ENCODE assay signal across 11 mouse cellular contexts in the genomic region with DNA sequence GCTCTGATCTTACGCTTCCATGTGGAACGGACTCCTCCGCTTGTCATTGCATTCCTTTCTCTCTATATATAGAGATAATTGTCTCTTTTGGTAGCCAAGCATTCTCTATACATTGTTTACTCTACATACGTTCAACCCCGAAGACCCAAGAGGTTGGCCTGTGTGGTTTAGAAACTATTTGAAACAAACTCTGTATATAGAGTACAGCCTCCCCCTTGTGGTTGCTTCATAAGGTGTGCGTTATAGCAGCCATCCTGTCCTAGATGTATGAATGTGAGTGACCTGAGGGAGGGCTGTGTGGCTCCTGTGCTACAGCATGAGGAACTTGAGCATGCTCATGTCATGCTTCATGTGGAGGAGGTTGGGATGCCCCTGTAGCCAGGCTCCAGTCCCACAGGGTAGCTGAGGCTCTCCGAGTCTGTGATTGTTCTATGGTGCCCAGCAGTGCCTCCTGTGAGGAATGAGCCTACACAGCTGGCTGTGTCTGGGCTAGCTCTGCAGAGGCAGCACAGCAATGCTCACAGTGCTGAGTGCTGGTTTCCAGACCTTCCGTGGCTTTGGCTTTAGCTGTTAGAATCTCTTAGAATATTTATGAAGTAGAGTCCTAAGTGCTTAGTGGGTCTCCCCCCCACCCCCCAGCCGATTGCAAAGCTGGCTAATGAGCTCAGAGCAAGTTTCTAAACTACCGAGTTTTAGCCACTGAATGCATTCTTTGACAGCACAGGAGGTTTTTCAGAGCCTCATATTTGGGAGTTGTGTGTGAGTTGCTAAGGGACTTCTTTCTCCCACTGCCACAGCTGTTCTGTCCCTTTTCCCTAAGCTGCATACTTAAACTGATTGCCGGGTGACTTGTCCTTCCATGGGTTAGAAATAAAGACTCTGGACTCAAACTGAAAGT.
DNase-seq lines count a peak whose midpoint lies in the region; ATAC-seq and TF ChIP-seq lines count a peak whose summit lies in the region.
"Had no signal": no experiment of that assay in that cellular context is flagged by ENCODE, and none has a peak within 500 bp of the region (broad histone marks: within the 10 kb centered on the region; RNA-seq: fewer than 3 reads in every experiment).

No protein-coding gene starts in this region.

- no peak for DNase-seq in embryonic facial prominence, embryonic 10.5 days (ENCODE audit: low spot score)
- DNase-seq in neural tube, embryonic 10.5 days (ENCODE audit: extremely low spot score, low spot score), result no peak
- peak; percentile 63 for DNase-seq in induced T-regulatory cell, adult 2 months (ENCODE audit: low read depth)
- no peak for DNase-seq in stomach, postnatal 0 days (ENCODE audit: low spot score)
- no peak for DNase-seq in spleen, postnatal 10 days (ENCODE audit: low spot score in 2 of 2)
- DNase-seq in testis, postnatal 10 days (ENCODE audit: low spot score), result no peak
- DNase-seq: adrenal gland, postnatal 25 days; heart, postnatal 14 days had no signal

- H3K9me3 ChIP-seq in embryonic facial prominence, embryonic 12.5 days, result no peaks in the 10 kb centered on the region
- H3K9me3 ChIP-seq in embryonic facial prominence, embryonic 10.5 days, result no peaks in the 10 kb centered on the region
- no peaks in the 10 kb centered on the region for H3K9me3 ChIP-seq in neural tube, embryonic 13.5 days
- no peaks in the 10 kb centered on the region for H3K9me3 ChIP-seq in stomach, postnatal 0 days (ENCODE audit: control insufficient read depth, low read length)

- H3K4me2 ChIP-seq in embryonic facial prominence, embryonic 12.5 days (replicated peaks), result no peak overlapping the region
- no peak overlapping the region for H3K4me2 ChIP-seq in neural tube, embryonic 13.5 days
- H3K4me2 ChIP-seq in stomach, postnatal 0 days (replicated peaks; ENCODE audit: low read depth), result no peak overlapping the region

- no peaks in the 10 kb centered on the region for H3K4me1 ChIP-seq in embryonic facial prominence, embryonic 12.5 days
- H3K4me1 ChIP-seq in embryonic facial prominence, embryonic 10.5 days, result no peaks in the 10 kb centered on the region
- peaks cover 55% of the 10 kb centered on the region for H3K4me1 ChIP-seq in neural tube, embryonic 13.5 days (replicated peaks)
- no peaks in the 10 kb centered on the region for H3K4me1 ChIP-seq in stomach, postnatal 0 days (replicated peaks; ENCODE audit: control insufficient read depth, insufficient read depth)

- TF ChIP-seq EP300 in stomach, postnatal 0 days (optimal IDR thresholded peaks at IDR 0.05), result no peak

- ATAC-seq in embryonic facial prominence, embryonic 12.5 days (ENCODE audit: insufficient number of reproducible peaks, insufficient read depth, low FRiP score, low TSS enrichment), result peak; percentile 32; the same call in 1 of the 2 replicates
- ATAC-seq in neural tube, embryonic 13.5 days (ENCODE audit: low read depth), result peak; percentile 48
- 0 out of 2 replicates have a peak, but pooled peaks have one; percentile 27 for ATAC-seq in stomach, postnatal 0 days (ENCODE audit: low FRiP score, low TSS enrichment)

- no peak overlapping the region for H3K27ac ChIP-seq in embryonic facial prominence, embryonic 12.5 days
- no peak overlapping the region for H3K27ac ChIP-seq in embryonic facial prominence, embryonic 10.5 days (replicated peaks)
- peak overlapping the region; percentile 81 for H3K27ac ChIP-seq in neural tube, embryonic 13.5 days (replicated peaks)
- H3K27ac ChIP-seq in stomach, postnatal 0 days (replicated peaks), result no peak overlapping the region

- 80% methylated on average over 11 of the region's 11 CpGs for WGBS in embryonic facial prominence, embryonic 12.5 days
- WGBS in embryonic facial prominence, embryonic 10.5 days, result 89% methylated on average over 11 of the region's 11 CpGs
- 66% methylated on average over 11 of the region's 11 CpGs for WGBS in neural tube, embryonic 13.5 days
- WGBS in stomach, postnatal 0 days, result 61% methylated on average over 11 of the region's 11 CpGs

- H3K27me3 ChIP-seq in embryonic facial prominence, embryonic 12.5 days, result no peaks in the 10 kb centered on the region
- H3K27me3 ChIP-seq in embryonic facial prominence, embryonic 10.5 days (replicated peaks; ENCODE audit: low read depth, poor library complexity, severe bottlenecking), result no peaks in the 10 kb centered on the region
- no peaks in the 10 kb centered on the region for H3K27me3 ChIP-seq in neural tube, embryonic 13.5 days
- no peaks in the 10 kb centered on the region for H3K27me3 ChIP-seq in stomach, postnatal 0 days (ENCODE audit: control insufficient read depth, insufficient read depth, low read length)

- H3K4me3 ChIP-seq in embryonic facial prominence, embryonic 12.5 days, result no peak overlapping the region
- no peak overlapping the region for H3K4me3 ChIP-seq in embryonic facial prominence, embryonic 10.5 days
- H3K4me3 ChIP-seq in neural tube, embryonic 13.5 days, result no peak overlapping the region
- H3K4me3 ChIP-seq in stomach, postnatal 0 days (ENCODE audit: low read depth, low read length), result no peak overlapping the region
- H3K4me3 ChIP-seq: erythroblast, embryonic 14.5 days had no signal

- TF ChIP-seq CTCF in stomach, postnatal 0 days (IDR thresholded peaks at IDR 0.05; ENCODE audit: low read depth), result peak; percentile 70

- peaks cover 76% of the 10 kb centered on the region for H3K36me3 ChIP-seq in embryonic facial prominence, embryonic 12.5 days
- peaks cover 94% of the 10 kb centered on the region for H3K36me3 ChIP-seq in embryonic facial prominence, embryonic 10.5 days (replicated peaks)
- peaks cover 82% of the 10 kb centered on the region for H3K36me3 ChIP-seq in neural tube, embryonic 13.5 days
- peaks cover 18% of the 10 kb centered on the region; the same call in 1 of the 2 replicates for H3K36me3 ChIP-seq in stomach, postnatal 0 days (ENCODE audit: control insufficient read depth, insufficient read depth, low read length)

- H3K9ac ChIP-seq in embryonic facial prominence, embryonic 12.5 days, result no peak overlapping the region
- H3K9ac ChIP-seq in neural tube, embryonic 13.5 days, result no peak overlapping the region
- no peak overlapping the region for H3K9ac ChIP-seq in stomach, postnatal 0 days (ENCODE audit: low read length)
